ENCODE assay signal across 8 mouse cellular contexts in the genomic region with DNA sequence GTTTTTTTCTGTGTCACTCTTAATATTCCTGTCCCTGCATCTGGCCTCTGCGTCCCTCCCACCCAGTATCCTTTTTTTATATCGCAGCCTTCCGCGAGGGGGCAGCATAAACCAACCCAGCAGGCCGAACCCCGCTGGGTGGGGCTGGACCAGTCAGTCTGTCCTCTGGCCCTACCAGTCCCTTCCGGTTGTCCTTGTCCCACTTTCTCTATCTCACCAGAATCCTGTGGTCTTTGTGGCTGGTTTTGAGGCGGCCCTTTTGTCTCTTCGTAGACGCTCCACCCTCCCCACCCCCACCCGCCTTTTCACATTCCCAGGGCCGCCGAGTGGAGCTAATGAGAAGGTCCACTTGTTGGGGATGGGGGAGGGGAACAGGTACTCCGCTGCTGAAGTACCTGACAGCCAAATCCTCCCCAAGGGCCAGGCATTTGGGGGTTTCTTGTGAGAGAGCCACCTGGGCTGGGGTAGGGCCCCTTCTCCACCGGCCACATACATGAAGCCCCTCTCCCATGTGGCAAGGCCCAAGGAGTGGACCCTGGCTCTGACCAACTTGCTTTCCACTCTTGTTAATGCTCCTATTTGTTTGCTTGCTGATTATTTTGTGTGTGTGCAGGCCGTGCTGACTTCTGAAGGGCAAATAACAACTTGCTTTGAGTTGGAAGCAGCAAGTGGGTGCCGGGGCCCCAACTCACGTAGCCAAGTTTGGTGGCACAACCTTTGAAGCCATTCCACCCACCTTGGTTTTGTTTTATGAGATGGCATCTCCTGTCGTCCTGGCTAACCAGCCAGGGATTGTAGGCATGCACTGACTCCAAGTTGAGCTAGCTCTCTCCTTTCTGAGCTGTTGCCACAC. TPM values are rescaled to one million over a fixed set of nuclear protein-coding genes. Genes with fewer than 3 reads are reported as not detected.
DNase-seq lines count a peak whose midpoint lies in the region; ATAC-seq and TF ChIP-seq lines count a peak whose summit lies in the region.

A gene (minus strand): TSS at position 267 of the 853 bp plus-strand sequence.

- TF ChIP-seq CTCF in small intestine, adult 2 months (IDR thresholded peaks at IDR 0.05; ENCODE audit: extremely low read depth, insufficient read length, insufficient replicate concordance, low read depth, low read length): peak; percentile 92

- H3K4me1 ChIP-seq in embryonic facial prominence, embryonic 12.5 days: peaks cover 30% of the 10 kb centered on the region
- peaks cover 16% of the 10 kb centered on the region for H3K4me1 ChIP-seq in limb, embryonic 11.5 days (ENCODE audit: control insufficient read depth, insufficient read depth, low read length)
- H3K4me1 ChIP-seq in midbrain, embryonic 13.5 days (replicated peaks): peaks cover 39% of the 10 kb centered on the region
- H3K4me1 ChIP-seq in small intestine, adult 2 months (ENCODE audit: control insufficient read depth, insufficient read depth, insufficient read length, low read length): peaks cover 19% of the 10 kb centered on the region

- DNase-seq in 3134 (ENCODE audit: extremely low read depth, insufficient read length, low spot score): peak; percentile 84
- DNase-seq in adrenal gland, postnatal 36 days: peak; percentile 95 to 96
- peak; percentile 99 for DNase-seq in heart, adult 11 months
- peak; percentile 89 for DNase-seq in kidney, adult 18-20 months
- DNase-seq in limb, embryonic 11.5 days (ENCODE audit: low spot score): peak; percentile 90

- peak within 1 kb of the TSS; percentile 90 for H3K27ac ChIP-seq in embryonic facial prominence, embryonic 12.5 days
- H3K27ac ChIP-seq in limb, embryonic 11.5 days (replicated peaks; ENCODE audit: low read depth, low read length): 0 out of 2 replicates have a peak within 1 kb of the TSS, but pooled peaks have one; percentile 25
- H3K27ac ChIP-seq in midbrain, embryonic 13.5 days: peak within 1 kb of the TSS; percentile 75
- peak within 1 kb of the TSS; percentile 98 for H3K27ac ChIP-seq in small intestine, adult 2 months (ENCODE audit: insufficient read depth, low read depth, low read length)

- peak within 1 kb of the TSS; percentile 79 for H3K4me2 ChIP-seq in embryonic facial prominence, embryonic 12.5 days (replicated peaks)
- H3K4me2 ChIP-seq in limb, embryonic 11.5 days (ENCODE audit: low read depth, severe bottlenecking): peak within 1 kb of the TSS; percentile 74
- H3K4me2 ChIP-seq in midbrain, embryonic 13.5 days (replicated peaks): peak within 1 kb of the TSS; percentile 91

- H3K27me3 ChIP-seq in embryonic facial prominence, embryonic 12.5 days: no peaks in the 10 kb centered on the region
- H3K27me3 ChIP-seq in limb, embryonic 11.5 days (ENCODE audit: control insufficient read depth, insufficient read depth, low read length): no peaks in the 10 kb centered on the region
- H3K27me3 ChIP-seq in midbrain, embryonic 13.5 days: no peaks in the 10 kb centered on the region
- no peaks in the 10 kb centered on the region for H3K27me3 ChIP-seq in small intestine, adult 2 months (ENCODE audit: control insufficient read depth, insufficient read depth, low read length)

- ATAC-seq in embryonic facial prominence, embryonic 12.5 days (ENCODE audit: insufficient number of reproducible peaks, insufficient read depth, low FRiP score, low TSS enrichment): peak; percentile 25
- ATAC-seq in limb, embryonic 11.5 days (ENCODE audit: insufficient number of reproducible peaks, low FRiP score, low TSS enrichment, low read depth): peak; percentile 38
- ATAC-seq in midbrain, embryonic 13.5 days: peak; percentile 72

- TF ChIP-seq POLR2A in small intestine, adult 2 months (IDR thresholded peaks at IDR 0.05; ENCODE audit: low read depth, low read length): peak; percentile 59; the same call in 1 of the 2 replicates

- H3K9me3 ChIP-seq in embryonic facial prominence, embryonic 12.5 days: no peaks in the 10 kb centered on the region
- no peaks in the 10 kb centered on the region for H3K9me3 ChIP-seq in limb, embryonic 11.5 days (ENCODE audit: control insufficient read depth, low read length)
- no peaks in the 10 kb centered on the region for H3K9me3 ChIP-seq in midbrain, embryonic 13.5 days

- no peaks in the 10 kb centered on the region for H3K36me3 ChIP-seq in embryonic facial prominence, embryonic 12.5 days
- H3K36me3 ChIP-seq in limb, embryonic 11.5 days (ENCODE audit: control insufficient read depth, insufficient read depth, low read length): no peaks in the 10 kb centered on the region
- H3K36me3 ChIP-seq in midbrain, embryonic 13.5 days: no peaks in the 10 kb centered on the region
- H3K36me3 ChIP-seq in small intestine, adult 2 months (ENCODE audit: control insufficient read depth, insufficient read depth, low read length): no peaks in the 10 kb centered on the region

- 16% methylated on average over 19 of the region's 19 CpGs for WGBS in embryonic facial prominence, embryonic 12.5 days
- 17% methylated on average over 19 of the region's 19 CpGs for WGBS in limb, embryonic 11.5 days
- 17% methylated on average over 19 of the region's 19 CpGs for WGBS in midbrain, embryonic 13.5 days
- 12% methylated on average over 19 of the region's 19 CpGs for WGBS in small intestine, adult 2 months

- peak within 1 kb of the TSS; percentile 89 for H3K9ac ChIP-seq in embryonic facial prominence, embryonic 12.5 days
- H3K9ac ChIP-seq in limb, embryonic 11.5 days (ENCODE audit: low read length): peak within 1 kb of the TSS; percentile 79
- peak within 1 kb of the TSS; percentile 93 for H3K9ac ChIP-seq in midbrain, embryonic 13.5 days (replicated peaks)

- peak within 1 kb of the TSS; percentile 83 for H3K4me3 ChIP-seq in embryonic facial prominence, embryonic 12.5 days
- H3K4me3 ChIP-seq in limb, embryonic 11.5 days (ENCODE audit: low read depth, low read length): peak within 1 kb of the TSS; percentile 71
- H3K4me3 ChIP-seq in midbrain, embryonic 13.5 days (replicated peaks): peak within 1 kb of the TSS; percentile 85
- H3K4me3 ChIP-seq in small intestine, adult 2 months (ENCODE audit: low read depth, low read length): peak within 1 kb of the TSS; percentile 92

RNA-seq across cellular contexts. Expression of the gene that starts here (rescaled TPM):
- 100 to 1,000 TPM in 1 of 2 experiments, 10 to 100 TPM in 1; 70.0 to 115 TPM for total RNA-seq in adrenal gland, postnatal 36 days (2021)
- polyA plus RNA-seq in embryonic facial prominence, embryonic 12.5 days (2016; fragmentation: Nextera tagmentation; extraction: Ambion mirVana): 95.3 and 97.6 TPM in 2 replicates
- polyA plus RNA-seq in limb, embryonic 11.5 days (2014; fragmentation: Nextera tagmentation; extraction: Ambion mirVana): 59.3 and 63.2 TPM in 2 replicates
- 40.6 and 48.0 TPM in 2 replicates for polyA plus RNA-seq in midbrain, embryonic 13.5 days (2015; fragmentation: Nextera tagmentation; extraction: Ambion mirVana)
- 128 and 208 TPM in 2 replicates for polyA plus RNA-seq in small intestine, adult 2 months (2012; rRNA removed)

Comparison
In these comparisons a context has a peak if more than half of its experiments do, and no peak if none do; other contexts are left out.
1. Peak in every context shown above with its lines: DNase-seq, ATAC-seq, H3K4me3 ChIP-seq and H3K27ac ChIP-seq.
2. H3K27ac ChIP-seq: peak in every context shown above with its lines; median percentile 98 in small intestine, adult 2 months; 90 in embryonic facial prominence, embryonic 12.5 days; 75 in midbrain, embryonic 13.5 days; 25 in limb, embryonic 11.5 days.